Mouse (Mus musculus): ENCODE results near the gene Tbc1d16. TPM values are rescaled to one million over a fixed set of nuclear protein-coding genes. Genes with fewer than 3 reads are reported as not detected.

The Tbc1d16 gene
- total RNA-seq, 1 experiment from 2014 or later = 4.3 TPM

DNA sequence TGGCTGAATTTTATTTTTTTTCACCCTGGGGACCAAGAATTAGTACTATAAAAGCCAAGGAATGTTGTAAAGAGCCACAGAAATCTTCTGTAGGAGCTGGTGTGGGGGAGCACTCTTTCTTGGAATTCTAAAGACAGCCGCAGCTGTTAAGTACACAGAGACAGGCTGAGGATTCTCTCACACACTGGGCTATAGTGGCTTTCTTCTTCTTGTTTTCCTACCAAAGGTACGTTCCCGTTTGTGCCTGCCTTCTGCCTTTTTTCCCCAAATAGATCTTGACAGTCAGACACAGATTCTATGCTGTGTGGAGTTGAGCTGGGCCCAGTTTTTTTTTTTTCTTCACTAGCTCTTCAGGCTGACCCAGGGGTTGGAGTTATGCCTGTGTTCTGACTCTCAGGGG, 132.9 kb downstream of the Tbc1d16 start:
- no peak for ATAC-seq (replicated peaks; ENCODE audit: low read depth, poor library complexity, severe bottlenecking)

- ATAC-seq (replicated peaks; ENCODE audit: low read depth, poor library complexity, severe bottlenecking) = peak; percentile 33; the same call in 1 of the 2 replicates
Observed at GRCm38 (mm10) chr11:119093322-119093721, 135.0 kb downstream of the Tbc1d16 start.

Other genes starting within 250 kb of the Tbc1d16 start
- gene Enpp7, start 240.3 kb downstream of the Tbc1d16 start, total RNA-seq (2017) = not detected in 2 replicates
- gene Cbx2, start 205.5 kb downstream of the Tbc1d16 start, total RNA-seq (2017) = 7.3 and 8.3 TPM in 2 replicates
- 1.4 and 2.5 TPM in 2 replicates for gene Cbx8, start 187.5 kb downstream of the Tbc1d16 start, total RNA-seq (2017)
- 11.3 and 24.6 TPM in 2 replicates for gene Cbx4, start 142.3 kb downstream of the Tbc1d16 start, total RNA-seq (2017)
- 11.5 and 24.3 TPM in 2 replicates for gene Ccdc40, start 73 bp upstream of the Tbc1d16 start, total RNA-seq (2017)
- 19.6 and 33.4 TPM in 2 replicates for gene Gaa, start 39.4 kb upstream of the Tbc1d16 start, total RNA-seq (2017)
- 212 and 226 TPM in 2 replicates for gene Eif4a3, start 71.6 kb upstream of the Tbc1d16 start, total RNA-seq (2017)
- gene Card14, start 79.3 kb upstream of the Tbc1d16 start, total RNA-seq (2017) = not detected in 2 replicates
- 4.3 and 6.7 TPM in 2 replicates for gene Sgsh, start 127.0 kb upstream of the Tbc1d16 start, total RNA-seq (2017)
- 0.44 and 1.4 TPM in 2 replicates for gene Slc26a11, start 127.1 kb upstream of the Tbc1d16 start, total RNA-seq (2017)
- gene Rnf213, start 164.6 kb upstream of the Tbc1d16 start, total RNA-seq (2017) = 74.5 and 78.2 TPM in 2 replicates